ENCODE assay signal across 28 mouse cellular contexts in the genomic region with DNA sequence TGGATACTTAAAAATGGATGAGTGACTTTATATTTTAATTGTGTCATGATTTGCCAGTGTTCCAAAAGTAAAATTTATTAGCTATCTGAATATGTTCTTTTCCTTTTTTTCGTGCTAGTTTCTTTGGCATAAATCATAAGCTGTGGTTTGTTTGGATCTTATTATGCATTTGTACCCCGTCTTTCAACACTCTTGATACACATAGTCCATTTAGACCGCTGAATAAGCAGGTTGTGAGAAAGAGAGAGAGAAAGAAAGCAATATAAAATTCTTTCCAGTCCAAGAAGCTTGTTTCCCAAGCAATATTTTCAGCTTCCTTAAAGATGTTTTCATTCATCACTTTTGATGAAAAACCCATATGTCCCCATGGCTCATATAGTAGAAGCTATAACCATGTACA.
"Had no signal": no experiment of that assay in that cellular context is flagged by ENCODE, and none has a peak within 500 bp of the region (broad histone marks: within the 10 kb centered on the region; RNA-seq: fewer than 3 reads in every experiment).

No protein-coding gene starts in this region.

- H3K9ac ChIP-seq: embryonic facial prominence, embryonic 12.5 days; embryonic facial prominence, embryonic 13.5 days; embryonic facial prominence, embryonic 15.5 days; forebrain, embryonic 12.5 days; forebrain, embryonic 13.5 days; forebrain, embryonic 15.5 days; forebrain, postnatal 0 days had no signal

- ATAC-seq: forebrain, embryonic 13.5 days; forebrain, embryonic 14.5 days; forebrain, embryonic 15.5 days; forebrain, embryonic 16.5 days; forebrain, postnatal 0 days had no signal

- H3K27ac ChIP-seq: embryonic facial prominence, embryonic 10.5 days; embryonic facial prominence, embryonic 12.5 days; embryonic facial prominence, embryonic 13.5 days; embryonic facial prominence, embryonic 15.5 days; forebrain, embryonic 10.5 days; forebrain, embryonic 12.5 days; forebrain, embryonic 13.5 days; forebrain, embryonic 15.5 days; gastrocnemius, adult 2 months; heart, adult 2 months had no signal

- H3K4me1 ChIP-seq: embryonic facial prominence, embryonic 10.5 days; embryonic facial prominence, embryonic 12.5 days; embryonic facial prominence, embryonic 13.5 days; embryonic facial prominence, embryonic 15.5 days; forebrain, embryonic 10.5 days; forebrain, embryonic 12.5 days; forebrain, embryonic 13.5 days; forebrain, embryonic 15.5 days had no signal

- H3K36me3 ChIP-seq: embryonic facial prominence, embryonic 10.5 days; embryonic facial prominence, embryonic 12.5 days; embryonic facial prominence, embryonic 13.5 days; embryonic facial prominence, embryonic 15.5 days; forebrain, embryonic 10.5 days; forebrain, embryonic 12.5 days; forebrain, embryonic 15.5 days had no signal

- H3K9me3 ChIP-seq: embryonic facial prominence, embryonic 10.5 days; embryonic facial prominence, embryonic 12.5 days; embryonic facial prominence, embryonic 13.5 days; embryonic facial prominence, embryonic 15.5 days; forebrain, embryonic 10.5 days; forebrain, embryonic 12.5 days; forebrain, embryonic 13.5 days; forebrain, embryonic 15.5 days had no signal

- H3K27me3 ChIP-seq: embryonic facial prominence, embryonic 12.5 days; embryonic facial prominence, embryonic 13.5 days; embryonic facial prominence, embryonic 15.5 days; forebrain, embryonic 12.5 days; forebrain, embryonic 13.5 days; forebrain, embryonic 15.5 days had no signal

- H3K4me2 ChIP-seq: embryonic facial prominence, embryonic 12.5 days; embryonic facial prominence, embryonic 13.5 days; embryonic facial prominence, embryonic 15.5 days; forebrain, embryonic 12.5 days; forebrain, embryonic 13.5 days; forebrain, embryonic 15.5 days had no signal

- H3K4me3 ChIP-seq: embryonic facial prominence, embryonic 10.5 days; embryonic facial prominence, embryonic 12.5 days; embryonic facial prominence, embryonic 13.5 days; embryonic facial prominence, embryonic 15.5 days; erythroblast, embryonic 14.5 days; forebrain, embryonic 10.5 days; forebrain, embryonic 12.5 days; forebrain, embryonic 13.5 days; forebrain, embryonic 15.5 days; gastrocnemius, adult 2 months; heart, adult 2 months had no signal

- DNase-seq: cerebellum, adult 8-10 months; cerebellum, adult 9-10 months; cerebellum, adult 9-11 months; cerebellum, postnatal 10 days; cerebellum, postnatal 14 days; cerebellum, postnatal 25 days; cerebellum, postnatal 36 days; embryo, embryonic 11 days; forebrain, postnatal 0 days; gastrocnemius, adult 2 months; gastrocnemius, postnatal 10 days; gastrocnemius, postnatal 14 days; gastrocnemius, postnatal 25 days; gastrocnemius, postnatal 36 days; heart, adult 11 months; heart, adult 18-20 months; heart, adult 2 months had no signal
